Comparison of ENCODE assay signal across 20 mouse cellular contexts in the genomic region with DNA sequence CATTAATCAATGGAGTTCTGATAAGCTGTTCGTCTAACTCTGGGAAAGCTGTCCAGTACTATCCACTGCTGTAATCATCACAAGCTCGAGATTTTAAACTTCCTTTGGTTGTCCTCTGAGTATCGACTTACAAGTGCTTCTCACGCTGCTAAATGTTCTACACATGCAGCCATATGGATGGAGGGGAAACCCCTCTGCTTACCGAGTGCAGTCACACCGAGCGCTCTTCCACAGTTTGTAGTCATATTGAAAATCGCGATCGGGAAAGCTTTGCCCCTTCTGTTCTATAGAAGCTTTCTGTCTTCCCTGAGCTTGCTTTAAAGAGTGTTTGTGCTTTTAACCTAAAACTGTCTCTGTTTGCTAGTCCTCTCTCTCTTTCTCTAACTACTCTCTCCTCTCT. TPM values are rescaled to one million over a fixed set of nuclear protein-coding genes. Genes with fewer than 3 reads are reported as not detected.
A peak's percentile ranks its signal among the peaks of the same experiment; 100 is the strongest.
DNase-seq lines count a peak whose midpoint lies in the region; ATAC-seq and TF ChIP-seq lines count a peak whose summit lies in the region.
"Had no signal": no experiment of that assay in that cellular context is flagged by ENCODE, and none has a peak within 500 bp of the region (broad histone marks: within the 10 kb centered on the region; RNA-seq: fewer than 3 reads in every experiment).

No protein-coding gene starts in this region.

- H3K79me2 ChIP-seq in CH12.LX (replicated peaks; ENCODE audit: control insufficient read depth, extremely low read depth, insufficient read depth, poor library complexity, severe bottlenecking): no peaks in the 10 kb centered on the region

- TF ChIP-seq CTCF in CH12.LX (conservative IDR thresholded peaks at IDR 0.05 in 1 of 2, IDR thresholded peaks at IDR 0.05 in 1 of 2; ENCODE audit: low read depth in 2 of 2, low read length in 2 of 2): no peak

- ATAC-seq in embryonic facial prominence, embryonic 11.5 days (replicated peaks; ENCODE audit: insufficient number of reproducible peaks, low FRiP score, low TSS enrichment, low read depth): no peak
- ATAC-seq in inflammation-experienced regulatory T-cells, adult 6 months: peak; percentile 82
- ATAC-seq: forebrain, embryonic 14.5 days; hindbrain, postnatal 0 days; intestine, embryonic 16.5 days had no signal

- H3K4me3 ChIP-seq in embryonic facial prominence, embryonic 11.5 days (ENCODE audit: low read depth, low read length): no peak overlapping the region
- no peak overlapping the region for H3K4me3 ChIP-seq in embryonic facial prominence, embryonic 10.5 days
- no peak overlapping the region for H3K4me3 ChIP-seq in CH12.LX (replicated peaks in 1 of 3; ENCODE audit: low read depth in 2 of 3, low read length in 2 of 3, poor library complexity in 1 of 3)
- H3K4me3 ChIP-seq: embryonic facial prominence, embryonic 13.5 days; hindbrain, embryonic 13.5 days had no signal

- H3K9me3 ChIP-seq in embryonic facial prominence, embryonic 11.5 days (replicated peaks; ENCODE audit: control insufficient read depth, low read length): no peaks in the 10 kb centered on the region
- no peaks in the 10 kb centered on the region for H3K9me3 ChIP-seq in embryonic facial prominence, embryonic 10.5 days
- peaks cover 10% of the 10 kb centered on the region for H3K9me3 ChIP-seq in CH12.LX (replicated peaks; ENCODE audit: low read length)
- H3K9me3 ChIP-seq: embryonic facial prominence, embryonic 13.5 days; hindbrain, embryonic 13.5 days had no signal

- peak; percentile 94 for TF ChIP-seq EP300 in CH12.LX (IDR thresholded peaks at IDR 0.05; ENCODE audit: low read length)

- DNase-seq in embryonic facial prominence, embryonic 11.5 days (ENCODE audit: low spot score): peak; percentile 6
- DNase-seq in embryonic facial prominence, embryonic 10.5 days (ENCODE audit: low spot score): no peak
- DNase-seq in CD4-positive helper T cell, adult 2 months (ENCODE audit: low read depth, low spot score): peak; percentile 37
- DNase-seq in CH12.LX (ENCODE audit: extremely low read depth): peak; percentile 75
- no peak for DNase-seq in spleen, postnatal 10 days (ENCODE audit: low spot score in 2 of 2)
- DNase-seq in left cerebral cortex, adult 9 months (ENCODE audit: low spot score in 2 of 2): no peak
- DNase-seq in ovary, postnatal 14 days (ENCODE audit: low spot score): no peak
- DNase-seq: adrenal gland, adult 2 months; adrenal gland, postnatal 25 days; cerebellum, adult 18-20 months; cerebellum, adult 9-11 months; cerebellum, postnatal 36 days; gastrocnemius, postnatal 36 days; heart, postnatal 10 days had no signal

- no peak overlapping the region for H3K4me2 ChIP-seq in embryonic facial prominence, embryonic 11.5 days (ENCODE audit: low read depth, low read length)
- H3K4me2 ChIP-seq in CH12.LX (ENCODE audit: insufficient read depth, low read depth, poor library complexity, severe bottlenecking): peak overlapping the region; percentile 86
- H3K4me2 ChIP-seq: embryonic facial prominence, embryonic 13.5 days; hindbrain, embryonic 13.5 days had no signal

- H3K27me3 ChIP-seq in embryonic facial prominence, embryonic 11.5 days (ENCODE audit: control insufficient read depth, insufficient read depth, low read length): no peaks in the 10 kb centered on the region
- H3K27me3 ChIP-seq in embryonic facial prominence, embryonic 10.5 days (replicated peaks; ENCODE audit: low read depth, poor library complexity, severe bottlenecking): no peaks in the 10 kb centered on the region
- H3K27me3 ChIP-seq in CH12.LX (replicated peaks): no peaks in the 10 kb centered on the region
- H3K27me3 ChIP-seq: embryonic facial prominence, embryonic 13.5 days; hindbrain, embryonic 13.5 days had no signal

- TF ChIP-seq POLR2A in CH12.LX (IDR thresholded peaks at IDR 0.05; ENCODE audit: low read depth, low read length): no peak

- H3K27ac ChIP-seq in embryonic facial prominence, embryonic 11.5 days (replicated peaks; ENCODE audit: low read depth, low read length): no peak overlapping the region
- no peak overlapping the region for H3K27ac ChIP-seq in embryonic facial prominence, embryonic 10.5 days (replicated peaks)
- H3K27ac ChIP-seq in CH12.LX (ENCODE audit: insufficient read depth, low read depth): no peak overlapping the region
- H3K27ac ChIP-seq: embryonic facial prominence, embryonic 13.5 days; hindbrain, embryonic 13.5 days; hindbrain, postnatal 0 days had no signal

- dilution Hi-C loops in CH12.LX (cut with MboI; ENCODE audit: extremely low pct_ligation_motif_present, extremely low pct_unique_long_range_greater_than_20kb, low sequenced_read_pairs): no loop called here

- H3K9ac ChIP-seq in embryonic facial prominence, embryonic 11.5 days (replicated peaks; ENCODE audit: low read length): no peak overlapping the region
- H3K9ac ChIP-seq in CH12.LX (ENCODE audit: insufficient read depth, low read depth): no peak overlapping the region
- H3K9ac ChIP-seq: embryonic facial prominence, embryonic 13.5 days; hindbrain, embryonic 13.5 days had no signal

- H3K36me3 ChIP-seq in embryonic facial prominence, embryonic 11.5 days (replicated peaks; ENCODE audit: control insufficient read depth, insufficient read depth, low read depth, low read length): no peaks in the 10 kb centered on the region
- no peaks in the 10 kb centered on the region for H3K36me3 ChIP-seq in embryonic facial prominence, embryonic 10.5 days (replicated peaks)
- no peaks in the 10 kb centered on the region for H3K36me3 ChIP-seq in CH12.LX (replicated peaks in 1 of 2; ENCODE audit: control insufficient read depth in 1 of 2, insufficient read depth in 1 of 2, low read length in 1 of 2)
- H3K36me3 ChIP-seq: embryonic facial prominence, embryonic 13.5 days; hindbrain, embryonic 13.5 days had no signal

- in situ Hi-C loops in CH12.LX (cut with MboI; ENCODE audit: low pct_ligation_motif_present, low pct_unique_long_range_greater_than_20kb, low sequenced_read_pairs): no loop called here

- no peak; the same call in 1 of the 2 replicates for TF ChIP-seq RAD21 in CH12.LX (IDR thresholded peaks at IDR 0.05; ENCODE audit: low read depth, low read length)

- H3K4me1 ChIP-seq in embryonic facial prominence, embryonic 11.5 days (ENCODE audit: control insufficient read depth, insufficient read depth, low read length): no peaks in the 10 kb centered on the region
- H3K4me1 ChIP-seq in embryonic facial prominence, embryonic 10.5 days: peaks cover 12% of the 10 kb centered on the region
- peaks cover 3 to 18% of the 10 kb centered on the region in 2 experiments; a peak in 3 of 4 replicates for H3K4me1 ChIP-seq in CH12.LX (ENCODE audit: control insufficient read depth in 1 of 2, insufficient read depth in 2 of 2)
- H3K4me1 ChIP-seq: hindbrain, embryonic 13.5 days had no signal

- 66% methylated on average over 10 of the region's 10 CpGs for WGBS in embryonic facial prominence, embryonic 11.5 days
- WGBS in embryonic facial prominence, embryonic 10.5 days: 75% methylated on average over 10 of the region's 10 CpGs

TF ChIP-seq in CH12.LX, 34 proteins besides CTCF, POLR2A, EP300 and RAD21:
- TF ChIP-seq TCF12 (IDR thresholded peaks at IDR 0.05; ENCODE audit: low read depth, low read length) (peak; percentile 28; the same call in 1 of the 2 replicates), USF1 (IDR thresholded peaks at IDR 0.05; ENCODE audit: low read depth, low read length) (no peak), MAX (IDR thresholded peaks at IDR 0.05; ENCODE audit: low read length) (peak; percentile 52; the same call in 1 of the 2 replicates), ETS1 (conservative IDR thresholded peaks at IDR 0.05; ENCODE audit: low read depth, low read length) (peak; percentile 71), TBP (conservative IDR thresholded peaks at IDR 0.05; ENCODE audit: low read depth, low read length) (peak; percentile 89), BHLHE40 (IDR thresholded peaks at IDR 0.05; ENCODE audit: low read depth, low read length) (peak; percentile 85), MEF2A (IDR thresholded peaks at IDR 0.05; ENCODE audit: borderline replicate concordance, low read depth, low read length) (peak; percentile 78; the same call in 1 of the 2 replicates), NELFE (IDR thresholded peaks at IDR 0.05; ENCODE audit: low read depth, low read length) (no peak), RCOR1 (conservative IDR thresholded peaks at IDR 0.05; ENCODE audit: low read depth, low read length) (0 out of 2 replicates have a peak, but pooled peaks have one; percentile 39), ELF1 (IDR thresholded peaks at IDR 0.05; ENCODE audit: low read depth, low read length) (no peak), ZKSCAN1 (IDR thresholded peaks at IDR 0.05; ENCODE audit: borderline replicate concordance, low read depth, low read length) (no peak), IRF4 (IDR thresholded peaks at IDR 0.05; ENCODE audit: low read depth, low read length) (peak; percentile 97), HCFC1 (IDR thresholded peaks at IDR 0.05; ENCODE audit: low read depth, low read length) (no peak), JUN (IDR thresholded peaks at IDR 0.05; ENCODE audit: insufficient read depth, low read depth, low read length) (peak; percentile 82), MYC (IDR thresholded peaks at IDR 0.05; ENCODE audit: low read depth, low read length) (peak; percentile 84), JUND (conservative IDR thresholded peaks at IDR 0.05; ENCODE audit: low read depth, low read length) (peak; percentile 91)

RNA-seq across cellular contexts. Expression of a gene that starts 57.8 kb away (rescaled TPM):
- 82.5 and 87.6 TPM in 2 replicates for polyA plus RNA-seq in embryonic facial prominence, embryonic 11.5 days (2014; fragmentation: Nextera tagmentation; extraction: Ambion mirVana)
- 67.3 TPM in 2 replicates for polyA plus RNA-seq in embryonic facial prominence, embryonic 10.5 days (2016; fragmentation: Nextera tagmentation; extraction: Ambion mirVana)
- total RNA-seq in CH12.LX (2012; rRNA removed) (54.2 and 57.8 TPM in 2 replicates), CH12.LX (2014; rRNA removed) (124 TPM in 2 replicates)
- 89.3 and 117 TPM in 2 replicates for polyA plus RNA-seq in CH12.LX (2012; ENCODE audit: insufficient read length, low read depth)
- 100 to 1,000 TPM in 1 of 3 experiments, 10 to 100 TPM in 2; 80.0 to 164 (median 87.5) TPM for polyA plus RNA-seq in inflammation-experienced regulatory T-cells, adult 6 months (2017; shearing (Covaris generic))

Comparison
In these comparisons a context has a peak if more than half of its experiments do, and no peak if none do; other contexts are left out.
1. DNase-seq: peak in embryonic facial prominence, embryonic 11.5 days (single experiment), CD4-positive helper T cell, adult 2 months (single experiment) and CH12.LX (single experiment); none in embryonic facial prominence, embryonic 10.5 days (single experiment), spleen, postnatal 10 days (0 of 2), left cerebral cortex, adult 9 months (0 of 2) and ovary, postnatal 14 days (single experiment).